8 mouse cellular contexts compared by ENCODE assay signal in the genomic region with DNA sequence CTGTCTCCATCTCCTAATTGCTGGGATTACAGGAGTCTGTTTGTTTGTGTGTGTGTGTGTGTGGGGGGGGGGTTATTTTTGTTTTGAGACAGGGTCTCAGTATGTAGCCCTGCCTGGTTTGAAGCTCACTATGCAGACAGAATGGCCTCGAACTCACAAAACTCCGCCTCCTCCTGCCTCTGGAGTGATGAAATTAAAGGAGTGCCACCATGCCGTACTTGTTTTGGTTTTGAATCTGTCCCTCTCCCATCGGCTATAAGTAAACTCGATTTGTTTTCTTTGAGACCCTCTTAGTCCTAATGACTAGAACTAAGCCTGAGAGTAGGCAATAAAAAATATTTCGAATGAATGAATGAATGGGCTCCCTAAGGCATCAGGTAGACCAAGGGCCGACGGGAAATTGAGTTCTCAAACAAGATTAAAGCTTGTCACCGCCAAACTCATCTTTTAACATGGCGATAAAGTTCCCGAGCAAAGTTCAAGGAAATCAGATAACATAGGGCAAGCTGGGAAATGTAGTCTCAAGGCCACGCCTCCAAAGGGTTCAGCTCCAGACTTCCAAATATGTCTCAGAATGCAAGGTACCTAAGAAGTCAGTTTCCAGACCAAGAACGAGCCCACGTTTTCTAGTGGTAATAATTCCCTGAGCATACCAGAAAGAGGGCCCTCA. TPM values are rescaled to one million over a fixed set of nuclear protein-coding genes. Genes with fewer than 3 reads are reported as not detected.
DNase-seq lines count a peak whose midpoint lies in the region; ATAC-seq lines count a peak whose summit lies in the region.

No protein-coding gene starts in this region.

- peaks cover under 1% of the 10 kb centered on the region; the same call in 1 of the 2 replicates for H3K36me3 ChIP-seq in embryonic facial prominence, embryonic 13.5 days
- H3K36me3 ChIP-seq in intestine, embryonic 14.5 days (ENCODE audit: control insufficient read depth, insufficient read depth, low read length), result no peaks in the 10 kb centered on the region
- H3K36me3 ChIP-seq in limb, embryonic 13.5 days, result peaks cover 4% of the 10 kb centered on the region; the same call in 1 of the 2 replicates
- H3K36me3 ChIP-seq in neural tube, embryonic 12.5 days, result no peaks in the 10 kb centered on the region

- DNase-seq in spleen, postnatal 36 days (ENCODE audit: low spot score in 2 of 2), result peak; percentile 42 to 56
- DNase-seq in spleen, adult 12 weeks (ENCODE audit: low spot score), result no peak
- DNase-seq in adrenal gland, postnatal 36 days, result peak; percentile 42 to 70
- DNase-seq in intestine, embryonic 14.5 days (ENCODE audit: low spot score), result no peak

- H3K27ac ChIP-seq in embryonic facial prominence, embryonic 13.5 days, result peak overlapping the region; percentile 91
- H3K27ac ChIP-seq in intestine, embryonic 14.5 days (ENCODE audit: low read depth), result peak overlapping the region; percentile 86
- H3K27ac ChIP-seq in limb, embryonic 13.5 days, result no peak overlapping the region
- no peak overlapping the region for H3K27ac ChIP-seq in neural tube, embryonic 12.5 days

- peak overlapping the region; percentile 88 for H3K4me3 ChIP-seq in embryonic facial prominence, embryonic 13.5 days
- peak overlapping the region; percentile 72 for H3K4me3 ChIP-seq in intestine, embryonic 14.5 days (ENCODE audit: low read depth, low read length)
- H3K4me3 ChIP-seq in limb, embryonic 13.5 days, result peak overlapping the region; percentile 86
- peak overlapping the region; percentile 92 for H3K4me3 ChIP-seq in neural tube, embryonic 12.5 days

- H3K27me3 ChIP-seq in embryonic facial prominence, embryonic 13.5 days, result no peaks in the 10 kb centered on the region
- H3K27me3 ChIP-seq in intestine, embryonic 14.5 days (replicated peaks; ENCODE audit: control insufficient read depth, insufficient read depth, low read length), result no peaks in the 10 kb centered on the region
- no peaks in the 10 kb centered on the region for H3K27me3 ChIP-seq in limb, embryonic 13.5 days
- H3K27me3 ChIP-seq in neural tube, embryonic 12.5 days (replicated peaks), result no peaks in the 10 kb centered on the region

- peak overlapping the region; percentile 95; the same call in 1 of the 2 replicates for H3K9ac ChIP-seq in embryonic facial prominence, embryonic 13.5 days
- peak overlapping the region; percentile 94; the same call in 1 of the 2 replicates for H3K9ac ChIP-seq in intestine, embryonic 14.5 days (ENCODE audit: low read length)
- no peak overlapping the region for H3K9ac ChIP-seq in limb, embryonic 13.5 days
- H3K9ac ChIP-seq in neural tube, embryonic 12.5 days, result peak overlapping the region; percentile 98; the same call in 1 of the 2 replicates

- H3K4me2 ChIP-seq in embryonic facial prominence, embryonic 13.5 days, result peak overlapping the region; percentile 86
- peak overlapping the region; percentile 75 for H3K4me2 ChIP-seq in intestine, embryonic 14.5 days (ENCODE audit: low read length)
- peak overlapping the region; percentile 91 for H3K4me2 ChIP-seq in limb, embryonic 13.5 days (replicated peaks)
- H3K4me2 ChIP-seq in neural tube, embryonic 12.5 days (replicated peaks), result peak overlapping the region; percentile 91

- WGBS in embryonic facial prominence, embryonic 13.5 days, result 9% methylated on average over 14 of the region's 14 CpGs
- 9% methylated on average over 14 of the region's 14 CpGs for WGBS in intestine, embryonic 14.5 days
- 10% methylated on average over 14 of the region's 14 CpGs for WGBS in limb, embryonic 13.5 days
- 16% methylated on average over 14 of the region's 14 CpGs for WGBS in neural tube, embryonic 12.5 days

- no peak for ATAC-seq in embryonic facial prominence, embryonic 13.5 days (ENCODE audit: insufficient number of reproducible peaks, insufficient read depth, low FRiP score, low TSS enrichment, low read depth)
- ATAC-seq in intestine, embryonic 14.5 days (replicated peaks; ENCODE audit: low FRiP score, low TSS enrichment, low read depth), result 0 out of 2 replicates have a peak, but pooled peaks have one; percentile 7
- ATAC-seq in limb, embryonic 13.5 days (ENCODE audit: low FRiP score, low read depth), result 0 out of 2 replicates have a peak, but pooled peaks have one; percentile 7
- peak; percentile 15 for ATAC-seq in neural tube, embryonic 12.5 days (ENCODE audit: low FRiP score, low read depth)
- ATAC-seq in activated CD4-positive, CD25-positive, alpha-beta regulatory T cell, adult 4 months, result no peak

- H3K9me3 ChIP-seq in embryonic facial prominence, embryonic 13.5 days, result no peaks in the 10 kb centered on the region
- H3K9me3 ChIP-seq in intestine, embryonic 14.5 days (ENCODE audit: control insufficient read depth, low read length), result no peaks in the 10 kb centered on the region
- no peaks in the 10 kb centered on the region for H3K9me3 ChIP-seq in limb, embryonic 13.5 days
- H3K9me3 ChIP-seq in neural tube, embryonic 12.5 days, result no peaks in the 10 kb centered on the region

- peaks cover 35% of the 10 kb centered on the region for H3K4me1 ChIP-seq in embryonic facial prominence, embryonic 13.5 days
- peaks cover 29% of the 10 kb centered on the region for H3K4me1 ChIP-seq in intestine, embryonic 14.5 days (replicated peaks; ENCODE audit: control insufficient read depth, insufficient read depth, low read length)
- H3K4me1 ChIP-seq in limb, embryonic 13.5 days, result peaks cover 34% of the 10 kb centered on the region
- peaks cover 34% of the 10 kb centered on the region for H3K4me1 ChIP-seq in neural tube, embryonic 12.5 days

RNA-seq across cellular contexts. Expression of gene Ppp1r12c, which starts 1.1 kb away (rescaled TPM):
- 100 to 1,000 TPM in 1 of 2 experiments, 10 to 100 TPM in 1; 74.6 to 112 TPM for total RNA-seq in adrenal gland, postnatal 36 days (2021)
- 45.9 and 48.2 TPM in 2 replicates for polyA plus RNA-seq in embryonic facial prominence, embryonic 13.5 days (2015; fragmentation: Nextera tagmentation; extraction: Ambion mirVana)
- 53.4 and 58.7 TPM in 2 replicates for polyA plus RNA-seq in intestine, embryonic 14.5 days (2014; fragmentation: Nextera tagmentation; extraction: Ambion mirVana)
- polyA plus RNA-seq in limb, embryonic 13.5 days (2015; fragmentation: Nextera tagmentation; extraction: Ambion mirVana), result 43.8 and 50.2 TPM in 2 replicates
- 61.1 and 72.5 TPM in 2 replicates for polyA plus RNA-seq in neural tube, embryonic 12.5 days (2016; fragmentation: Nextera tagmentation; extraction: Ambion mirVana)
- polyA plus RNA-seq in activated CD4-positive, CD25-positive, alpha-beta regulatory T cell, adult 4 months (2017; shearing (Covaris generic)), result 10 to 100 TPM; 21.6 to 26.6 TPM

RNA-seq across cellular contexts. Expression of gene Tnnt1, which starts 13.6 kb away (rescaled TPM):
- 1 to 10 TPM; 1.0 to 1.8 TPM for total RNA-seq in adrenal gland, postnatal 36 days (2021)
- polyA plus RNA-seq in embryonic facial prominence, embryonic 13.5 days (2015; fragmentation: Nextera tagmentation; extraction: Ambion mirVana), result 57.6 and 63.3 TPM in 2 replicates
- polyA plus RNA-seq in intestine, embryonic 14.5 days (2014; fragmentation: Nextera tagmentation; extraction: Ambion mirVana), result 18.6 and 21.1 TPM in 2 replicates
- polyA plus RNA-seq in limb, embryonic 13.5 days (2015; fragmentation: Nextera tagmentation; extraction: Ambion mirVana), result 298 and 309 TPM in 2 replicates
- polyA plus RNA-seq in neural tube, embryonic 12.5 days (2016; fragmentation: Nextera tagmentation; extraction: Ambion mirVana), result 58.1 and 75.1 TPM in 2 replicates
- polyA plus RNA-seq in activated CD4-positive, CD25-positive, alpha-beta regulatory T cell, adult 4 months (2017; shearing (Covaris generic)), result 10 to 100 TPM in 1 of 2 experiments, 1 to 10 TPM in 1; 4.9 to 10.4 TPM

RNA-seq across cellular contexts. Expression of gene Tnni3, which starts 21.5 kb away (rescaled TPM):
- total RNA-seq in adrenal gland, postnatal 36 days (2021), result under 1 TPM; 0.56 to 0.76 TPM
- 4.7 and 11.8 TPM in 2 replicates for polyA plus RNA-seq in embryonic facial prominence, embryonic 13.5 days (2015; fragmentation: Nextera tagmentation; extraction: Ambion mirVana)
- polyA plus RNA-seq in intestine, embryonic 14.5 days (2014; fragmentation: Nextera tagmentation; extraction: Ambion mirVana), result 1.5 and 1.7 TPM in 2 replicates
- polyA plus RNA-seq in limb, embryonic 13.5 days (2015; fragmentation: Nextera tagmentation; extraction: Ambion mirVana), result 4.9 and 5.5 TPM in 2 replicates
- polyA plus RNA-seq in neural tube, embryonic 12.5 days (2016; fragmentation: Nextera tagmentation; extraction: Ambion mirVana), result 2.8 and 2.9 TPM in 2 replicates
- 1 to 10 TPM; 1.7 to 3.6 TPM for polyA plus RNA-seq in activated CD4-positive, CD25-positive, alpha-beta regulatory T cell, adult 4 months (2017; shearing (Covaris generic))

RNA-seq across cellular contexts. Expression of gene Dnaaf3, which starts 29.7 kb away (rescaled TPM):
- 1 to 10 TPM in 1 of 2 experiments, under 1 TPM in 1; 0.70 to 1.2 TPM for total RNA-seq in adrenal gland, postnatal 36 days (2021)
- polyA plus RNA-seq in embryonic facial prominence, embryonic 13.5 days (2015; fragmentation: Nextera tagmentation; extraction: Ambion mirVana), result 1.4 and 2.4 TPM in 2 replicates
- polyA plus RNA-seq in intestine, embryonic 14.5 days (2014; fragmentation: Nextera tagmentation; extraction: Ambion mirVana), result 0.57 and 0.77 TPM in 2 replicates
- 3.0 and 3.3 TPM in 2 replicates for polyA plus RNA-seq in limb, embryonic 13.5 days (2015; fragmentation: Nextera tagmentation; extraction: Ambion mirVana)
- polyA plus RNA-seq in neural tube, embryonic 12.5 days (2016; fragmentation: Nextera tagmentation; extraction: Ambion mirVana), result 1.2 and 1.7 TPM in 2 replicates
- polyA plus RNA-seq in activated CD4-positive, CD25-positive, alpha-beta regulatory T cell, adult 4 months (2017; shearing (Covaris generic)), result 1 to 10 TPM in 1 of 2 experiments, under 1 TPM in 1; 0.93 to 1.6 TPM

RNA-seq across cellular contexts. Expression of gene Eps8l1, which starts 42.1 kb away (rescaled TPM):
- total RNA-seq in adrenal gland, postnatal 36 days (2021), result 1 to 10 TPM; 2.6 to 9.6 TPM
- polyA plus RNA-seq in embryonic facial prominence, embryonic 13.5 days (2015; fragmentation: Nextera tagmentation; extraction: Ambion mirVana), result 6.6 and 9.4 TPM in 2 replicates
- 1.7 and 5.2 TPM in 2 replicates for polyA plus RNA-seq in intestine, embryonic 14.5 days (2014; fragmentation: Nextera tagmentation; extraction: Ambion mirVana)
- polyA plus RNA-seq in limb, embryonic 13.5 days (2015; fragmentation: Nextera tagmentation; extraction: Ambion mirVana), result 5.9 and 6.3 TPM in 2 replicates
- 8.7 and 8.9 TPM in 2 replicates for polyA plus RNA-seq in neural tube, embryonic 12.5 days (2016; fragmentation: Nextera tagmentation; extraction: Ambion mirVana)
- 10 to 100 TPM in 1 of 2 experiments, 1 to 10 TPM in 1; 4.8 to 14.3 TPM for polyA plus RNA-seq in activated CD4-positive, CD25-positive, alpha-beta regulatory T cell, adult 4 months (2017; shearing (Covaris generic))

Comparison
In these comparisons a context has a peak if more than half of its experiments do, and no peak if none do; other contexts are left out.
1. DNase-seq: peak in spleen, postnatal 36 days (2 of 2) and adrenal gland, postnatal 36 days (2 of 2); none in spleen, adult 12 weeks (single experiment) and intestine, embryonic 14.5 days (single experiment).
2. ATAC-seq: peak in intestine, embryonic 14.5 days (single experiment), limb, embryonic 13.5 days (single experiment) and neural tube, embryonic 12.5 days (single experiment); none in embryonic facial prominence, embryonic 13.5 days (single experiment) and activated CD4-positive, CD25-positive, alpha-beta regulatory T cell, adult 4 months (single experiment).
3. H3K27ac ChIP-seq: peak in embryonic facial prominence, embryonic 13.5 days (single experiment) and intestine, embryonic 14.5 days (single experiment); none in limb, embryonic 13.5 days (single experiment) and neural tube, embryonic 12.5 days (single experiment).
4. Peak in every context shown above with its lines, with median percentiles within 50 percentile points of each other: H3K4me2 ChIP-seq and H3K4me3 ChIP-seq.